ENCODE assay signal across 31 mouse cellular contexts in genomic region chr2:18403679-18404078, GRCm38 (mm10).
"Had no signal": no experiment of that assay in that cellular context is flagged by ENCODE, and none has a peak within 500 bp of the region (broad histone marks: within the 10 kb centered on the region; RNA-seq: fewer than 3 reads in every experiment).

No protein-coding gene starts in this region.

- DNase-seq: heart, postnatal 10 days; heart, postnatal 14 days; heart, postnatal 36 days; heart, postnatal 4 days; kidney, adult 11 months; kidney, adult 18-20 months; kidney, adult 2 months; kidney, adult 8-10 months; kidney, adult 9 months; kidney, postnatal 10 days; kidney, postnatal 14 days; kidney, postnatal 25 days; kidney, postnatal 4 days; layer of hippocampus, adult 9-11 months; layer of hippocampus, postnatal 36 days had no signal

- H3K36me3 ChIP-seq: heart, embryonic 10.5 days; heart, embryonic 12.5 days; heart, embryonic 13.5 days; heart, embryonic 15.5 days; hindbrain, embryonic 10.5 days; hindbrain, embryonic 12.5 days; hindbrain, embryonic 13.5 days; hindbrain, embryonic 15.5 days; intestine, embryonic 15.5 days; kidney, embryonic 15.5 days had no signal

- H3K4me1 ChIP-seq: heart, embryonic 10.5 days; heart, embryonic 12.5 days; heart, embryonic 13.5 days; heart, embryonic 15.5 days; hindbrain, embryonic 10.5 days; hindbrain, embryonic 12.5 days; hindbrain, embryonic 13.5 days; hindbrain, embryonic 15.5 days; intestine, embryonic 15.5 days; kidney, embryonic 15.5 days had no signal

- H3K27me3 ChIP-seq: heart, embryonic 12.5 days; heart, embryonic 13.5 days; heart, embryonic 15.5 days; hindbrain, embryonic 12.5 days; hindbrain, embryonic 13.5 days; hindbrain, embryonic 15.5 days; intestine, embryonic 15.5 days; kidney, embryonic 15.5 days had no signal

- H3K4me2 ChIP-seq: heart, embryonic 11.5 days; heart, embryonic 12.5 days; heart, embryonic 13.5 days; heart, embryonic 15.5 days; hindbrain, embryonic 12.5 days; hindbrain, embryonic 13.5 days; hindbrain, embryonic 14.5 days; hindbrain, embryonic 15.5 days; intestine, embryonic 15.5 days; kidney, embryonic 15.5 days had no signal

- H3K9me3 ChIP-seq: heart, embryonic 10.5 days; heart, embryonic 12.5 days; heart, embryonic 15.5 days; hindbrain, embryonic 10.5 days; hindbrain, embryonic 12.5 days; hindbrain, embryonic 13.5 days; hindbrain, embryonic 15.5 days; intestine, embryonic 15.5 days; kidney, embryonic 15.5 days had no signal

- H3K9ac ChIP-seq: heart, embryonic 12.5 days; heart, embryonic 13.5 days; heart, embryonic 15.5 days; hindbrain, embryonic 12.5 days; hindbrain, embryonic 13.5 days; hindbrain, embryonic 14.5 days; hindbrain, embryonic 15.5 days; intestine, embryonic 15.5 days; kidney, embryonic 15.5 days had no signal

- H3K27ac ChIP-seq: heart, embryonic 10.5 days; heart, embryonic 13.5 days; heart, embryonic 15.5 days; hindbrain, embryonic 10.5 days; hindbrain, embryonic 12.5 days; hindbrain, embryonic 13.5 days; hindbrain, embryonic 14.5 days; hindbrain, embryonic 15.5 days; hindbrain, postnatal 0 days; intestine, embryonic 15.5 days; kidney, embryonic 15.5 days; kidney, postnatal 0 days; layer of hippocampus, adult 2 months; left cerebral cortex, adult 2 months had no signal

- H3K4me3 ChIP-seq: heart, embryonic 10.5 days; heart, embryonic 12.5 days; heart, embryonic 13.5 days; heart, embryonic 15.5 days; hindbrain, embryonic 10.5 days; hindbrain, embryonic 12.5 days; hindbrain, embryonic 13.5 days; hindbrain, embryonic 15.5 days; intestine, embryonic 15.5 days; kidney, embryonic 15.5 days; layer of hippocampus, adult 2 months; left cerebral cortex, adult 2 months had no signal
